Mouse (Mus musculus) embryonic fibroblast, embryonic 13.5 days (primary cell): ENCODE results near the gene Cdc42ep1. TPM values are rescaled to one million over a fixed set of nuclear protein-coding genes. Genes with fewer than 3 reads are reported as not detected.

Source experiments
- H3K27ac ChIP-seq: 2 replicates; pipeline ENCODE4 v1.5.1; 2012; ENCODE audit warnings: low read length, control low read depth, inconsistent platforms; ENCODE audit not compliant: insufficient read depth
- H3K4me1 ChIP-seq: 2 replicates; pipeline ENCODE4 v1.6.1; 2011; ENCODE audit warnings: low read length; ENCODE audit not compliant: control insufficient read depth, insufficient read depth
- H3K4me3 ChIP-seq: 2 replicates; pipeline ENCODE4 v1.5.1; 2011; ENCODE audit warnings: mild to moderate bottlenecking, control low read depth, low read length; ENCODE audit not compliant: insufficient read depth
- CTCF ChIP-seq: IDR thresholded peaks from 2 replicates; pipeline ENCODE4 v1.5.1; 2011; ENCODE audit warnings: mild to moderate bottlenecking, control low read depth, low read length, moderate library complexity, borderline replicate concordance; ENCODE audit not compliant: insufficient read depth
- POLR2A ChIP-seq: IDR thresholded peaks from 2 replicates; pipeline ENCODE4 v1.6.1; 2011; ENCODE audit warnings: low read depth, mild to moderate bottlenecking, control low read depth, low read length, moderate library complexity
- polyA plus RNA-seq: library from polyadenylated mRNA; stranded (reverse); fragments of >200 nt; gene quantifications from 2 replicates; pipeline ENCODE4 v1.2.4, GENCODE M21; 2011; ENCODE audit warnings: low read depth; ENCODE audit not compliant: missing spikeins, insufficient read length

Gene Cdc42ep1
- polyA plus RNA-seq, result 26.1 and 30.9 TPM in 2 replicates

DNA sequence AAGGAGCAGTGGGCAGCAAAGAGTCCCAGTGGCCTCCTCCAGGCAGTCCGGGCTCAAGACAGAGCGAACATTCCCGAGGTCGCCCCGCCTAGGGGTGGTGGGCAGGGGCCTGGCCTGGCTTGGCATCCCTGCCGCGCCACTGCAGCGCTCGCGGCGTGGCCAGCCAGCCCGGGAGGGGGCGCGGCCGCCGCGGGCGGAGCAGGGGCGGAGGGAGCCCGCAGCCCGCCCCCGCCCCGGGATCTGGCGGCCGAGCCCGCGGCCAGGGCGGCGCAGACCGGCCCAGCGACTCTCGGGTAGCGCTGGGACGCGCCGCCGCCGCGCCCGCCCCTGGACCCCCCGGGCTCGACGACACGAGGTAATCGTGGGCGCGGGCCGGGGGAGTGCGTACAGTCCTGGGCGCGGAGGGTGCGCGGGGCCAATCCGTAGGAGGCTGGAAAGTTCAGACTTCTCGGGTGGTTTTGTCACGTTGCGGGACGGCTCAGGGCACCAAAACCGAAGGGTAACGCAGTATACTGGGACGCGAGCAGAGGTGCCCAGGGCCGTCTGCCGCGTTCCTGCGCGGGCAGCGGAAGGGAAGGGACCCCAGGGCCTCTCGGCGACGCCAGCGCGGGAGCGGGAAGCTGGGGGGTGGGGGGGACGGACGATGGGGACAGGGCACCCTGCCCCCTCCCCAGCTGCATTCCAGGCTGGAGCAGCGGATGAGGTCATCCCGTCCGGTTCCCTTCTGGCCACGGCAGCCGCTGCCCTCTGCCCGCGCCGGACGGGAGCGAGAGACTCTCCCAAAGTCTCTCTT lies at the start of gene Cdc42ep1:
Gene Cdc42ep1 (plus strand): TSS at position 254 of the 793 bp plus-strand sequence.
- TF ChIP-seq POLR2A (peak; percentile 64), CTCF (no peak)
- Histone ChIP-seq H3K4me3 (peak within 1 kb of the TSS; percentile 81), H3K4me1 (peaks cover 6% of the 10 kb centered on the region; the same call in 1 of the 2 replicates), H3K27ac (peak within 1 kb of the TSS; percentile 96)

GRCm38 (mm10) chr15:78796196-78797059 lies 46.0 kb upstream of the Cdc42ep1 start:
- Histone ChIP-seq H3K27ac (no peak overlapping the region), H3K4me3 (no peak overlapping the region), H3K4me1 (peaks cover 8% of the 10 kb centered on the region)
- TF ChIP-seq POLR2A, result no peak
- TF ChIP-seq CTCF, result no peak

DNA sequence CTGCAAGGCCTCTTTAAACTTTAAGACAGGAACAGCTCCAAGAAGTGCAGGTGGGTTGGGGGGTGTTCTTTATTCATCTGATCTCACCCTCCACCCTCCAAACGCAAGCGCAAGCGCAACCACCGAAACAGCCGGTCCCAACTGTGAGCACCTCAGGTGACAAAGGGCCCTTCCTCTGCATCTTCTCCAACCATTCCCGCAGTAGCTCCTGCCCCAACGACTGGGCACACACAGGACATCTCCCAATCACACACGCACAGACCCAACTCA lies 45.4 kb upstream of the Cdc42ep1 start:
- Histone ChIP-seq H3K27ac (no peak overlapping the region), H3K4me1 (peaks cover 8% of the 10 kb centered on the region), H3K4me3 (no peak overlapping the region)
- TF ChIP-seq POLR2A (no peak), CTCF (no peak)

DNA sequence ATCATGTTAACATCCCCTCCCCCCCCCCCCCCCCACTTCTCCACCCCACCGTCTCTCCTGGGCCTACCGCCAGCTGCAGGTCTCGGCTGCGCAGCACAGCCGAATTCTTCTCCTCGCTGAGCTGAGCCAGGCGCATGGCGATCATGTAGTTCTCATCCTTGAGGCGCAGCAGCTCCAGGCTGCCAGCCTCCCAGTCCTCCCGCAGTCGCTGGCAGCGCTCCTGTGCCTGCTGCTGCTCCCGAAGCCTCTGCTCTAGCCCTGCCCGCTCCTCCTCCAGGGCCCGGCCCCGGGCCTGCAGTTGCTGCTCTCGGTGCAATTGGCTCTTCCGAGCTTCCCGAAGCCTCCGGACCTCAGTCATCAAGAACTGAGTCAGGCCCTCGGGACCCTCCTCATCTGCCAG lies 43.4 kb upstream of the Cdc42ep1 start:
- TF ChIP-seq POLR2A, result no peak
- TF ChIP-seq CTCF, result no peak
- no peak overlapping the region for H3K27ac ChIP-seq
- peaks cover 17% of the 10 kb centered on the region for H3K4me1 ChIP-seq
- no peak overlapping the region for H3K4me3 ChIP-seq

- TF ChIP-seq CTCF (no peak), POLR2A (no peak)
- Histone ChIP-seq H3K4me3 (peak overlapping the region; percentile 49; the same call in 1 of the 2 replicates), H3K4me1 (peaks cover 14% of the 10 kb centered on the region), H3K27ac (no peak overlapping the region)
Observed at GRCm38 (mm10) chr15:78801571-78801970, 40.9 kb upstream of the Cdc42ep1 start.

- peak overlapping the region; percentile 27; the same call in 1 of the 2 replicates for H3K27ac ChIP-seq
- peak overlapping the region; percentile 49 for H3K4me3 ChIP-seq
- peaks cover 17% of the 10 kb centered on the region for H3K4me1 ChIP-seq
- TF ChIP-seq CTCF (no peak), POLR2A (no peak)
Observed at GRCm38 (mm10) chr15:78801971-78802741, 40.3 kb upstream of the Cdc42ep1 start.

DNA sequence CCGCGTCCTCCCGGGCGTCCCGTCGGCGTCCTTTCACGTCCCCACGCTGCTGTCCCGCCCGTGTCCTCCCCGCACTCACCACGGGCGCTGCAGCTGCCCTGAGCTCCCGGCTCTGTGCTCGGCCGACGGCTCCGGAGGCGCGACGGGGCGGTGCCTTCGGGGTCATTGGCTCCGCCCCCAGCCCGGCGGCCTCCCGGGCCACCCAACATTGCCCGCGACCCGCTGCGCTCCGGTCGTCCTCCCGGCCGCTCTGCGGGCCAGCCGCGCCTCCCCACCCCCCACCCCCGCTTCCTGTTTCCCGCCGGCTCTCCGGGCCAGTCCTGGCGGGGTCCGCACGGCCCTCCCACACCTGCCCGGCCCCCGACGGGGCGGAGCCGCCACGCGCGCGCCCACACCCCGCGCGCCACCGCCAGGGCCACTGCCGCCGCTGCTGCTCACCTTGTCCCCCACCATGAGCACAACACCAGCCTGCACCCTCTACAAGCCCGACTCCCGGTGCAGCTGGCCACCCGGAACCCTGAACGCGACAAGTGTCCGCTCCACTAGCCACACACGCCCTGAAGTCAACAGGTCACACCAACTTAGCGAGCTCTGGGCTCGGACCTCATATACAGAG lies 39.5 kb upstream of the Cdc42ep1 start, which contains the start of gene Card10:
Gene Card10 (minus strand): TSS at position 267 of the 616 bp plus-strand sequence.
- TF ChIP-seq POLR2A (peak; percentile 81), CTCF (no peak)
- Histone ChIP-seq H3K27ac (peak within 1 kb of the TSS; percentile 27), H3K4me3 (peak within 1 kb of the TSS; percentile 49), H3K4me1 (peaks cover 23% of the 10 kb centered on the region)

DNA sequence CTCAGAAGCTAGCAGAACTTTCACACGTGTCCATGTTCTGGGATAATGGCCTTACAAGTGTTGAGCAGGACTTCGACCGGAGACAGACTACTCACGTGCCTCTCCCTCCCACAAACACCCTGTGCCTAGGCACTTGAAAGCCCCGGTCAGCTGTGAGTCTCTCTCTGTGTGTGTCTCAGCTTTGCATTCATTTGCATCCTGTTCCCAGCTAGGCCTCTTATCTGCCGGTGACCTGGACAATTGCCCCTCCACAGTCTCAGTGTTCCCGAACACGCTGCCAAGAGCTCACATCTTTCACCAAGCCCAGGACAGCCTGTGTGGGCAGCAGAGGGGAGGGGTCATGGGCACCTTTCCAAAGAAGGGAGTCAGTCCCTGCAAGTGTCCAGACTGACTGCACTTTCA lies 38.9 kb upstream of the Cdc42ep1 start:
- no peak overlapping the region for H3K4me3 ChIP-seq
- TF ChIP-seq POLR2A (no peak), CTCF (no peak)
- H3K4me1 ChIP-seq, result peaks cover 23% of the 10 kb centered on the region
- H3K27ac ChIP-seq, result peak overlapping the region; percentile 10; the same call in 1 of the 2 replicates

DNA sequence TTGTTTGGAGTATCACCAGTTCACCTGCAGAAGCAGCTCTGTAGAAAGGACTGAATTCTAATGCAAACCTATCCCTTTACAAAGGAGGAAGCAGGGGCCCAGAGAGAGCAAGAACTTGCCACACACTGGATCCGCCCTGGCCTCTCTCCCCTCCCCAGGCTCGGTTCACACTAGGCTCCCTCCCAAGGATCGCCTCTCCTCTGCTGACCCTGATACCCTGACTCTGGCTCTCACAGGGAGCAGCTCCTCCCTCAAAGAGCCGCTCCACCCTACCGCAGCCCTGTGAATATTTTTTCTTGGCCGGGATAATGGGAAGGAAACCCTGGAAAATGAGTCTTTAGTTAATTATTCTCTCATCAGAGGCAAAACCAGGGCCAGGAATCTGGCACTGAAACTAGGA lies 38.1 kb upstream of the Cdc42ep1 start:
- TF ChIP-seq POLR2A (no peak), CTCF (no peak)
- Histone ChIP-seq H3K4me3 (no peak overlapping the region), H3K27ac (peak overlapping the region; percentile 3; the same call in 1 of the 2 replicates), H3K4me1 (peaks cover 23% of the 10 kb centered on the region)
